Mouse (Mus musculus): ENCODE data around the gene Senp7.

DNA sequence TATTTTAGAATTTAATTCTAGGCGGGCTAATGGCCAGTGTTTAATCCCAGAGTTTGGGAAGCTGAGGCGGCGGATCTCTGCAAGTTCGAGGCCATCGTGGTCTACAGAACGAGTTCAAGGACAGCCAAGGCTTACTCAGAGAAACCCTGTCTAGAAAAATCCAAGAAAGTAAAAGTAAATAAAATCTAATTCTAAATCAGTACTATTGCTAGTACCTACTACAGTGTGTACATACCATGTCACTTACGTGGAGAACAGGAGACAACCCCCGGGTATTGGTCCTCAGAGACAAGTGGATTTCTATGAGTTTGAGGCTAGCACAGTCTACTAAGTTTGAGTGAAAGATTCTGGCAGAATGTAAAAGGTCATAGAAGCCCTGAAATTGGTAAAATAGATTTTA lies 10.0 kb upstream of the Senp7 start:
- TF ChIP-seq CTCF (IDR thresholded peaks at IDR 0.05; ENCODE audit: borderline replicate concordance, insufficient read depth, low read depth, low read length) (no peak), POLR2A (IDR thresholded peaks at IDR 0.05; ENCODE audit: borderline replicate concordance, insufficient read depth, low read length) (no peak)
